Mouse (Mus musculus): Measurements from ENCODE around the gene Mrpl58. TPM values are rescaled to one million over a fixed set of nuclear protein-coding genes. Genes with fewer than 3 reads are reported as not detected.

Mrpl58 gene
- polyA plus RNA-seq, 1 experiment from 2014 or later, result 235 TPM

Small RNA genes lying within 50 kb of the gene (microRNA-seq; reads per million reads assigned to microRNA genes)
- not detected for gene Mir3968

Other genes starting within 250 kb of the Mrpl58 start
- 81.5 and 110 TPM in 2 replicates for gene Slc9a3r1, start 240.4 kb upstream of the Mrpl58 start, polyA plus RNA-seq (2014; fragmentation: Nextera tagmentation; extraction: Ambion mirVana)
- 6.3 and 10.3 TPM in 2 replicates for gene Tmem104, start 216.3 kb upstream of the Mrpl58 start, polyA plus RNA-seq (2014; fragmentation: Nextera tagmentation; extraction: Ambion mirVana)
- 18.2 and 18.4 TPM in 2 replicates for gene Nat9, start 215.9 kb upstream of the Mrpl58 start, polyA plus RNA-seq (2014; fragmentation: Nextera tagmentation; extraction: Ambion mirVana)
- not detected in 2 replicates for gene Grin2c, start 136.5 kb upstream of the Mrpl58 start, polyA plus RNA-seq (2014; fragmentation: Nextera tagmentation; extraction: Ambion mirVana)
- gene Fdxr, start 126.7 kb upstream of the Mrpl58 start, polyA plus RNA-seq (2014; fragmentation: Nextera tagmentation; extraction: Ambion mirVana), result 9.2 and 13.1 TPM in 2 replicates
- gene Fads6, start 106.1 kb upstream of the Mrpl58 start, polyA plus RNA-seq (2014; fragmentation: Nextera tagmentation; extraction: Ambion mirVana), result 0.32 and 0.39 TPM in 2 replicates
- 0.14 and 0.15 TPM in 2 replicates for gene Otop2, start 96.6 kb upstream of the Mrpl58 start, polyA plus RNA-seq (2014; fragmentation: Nextera tagmentation; extraction: Ambion mirVana)
- gene Ush1g, start 81.7 kb upstream of the Mrpl58 start, polyA plus RNA-seq (2014; fragmentation: Nextera tagmentation; extraction: Ambion mirVana), result not detected in 2 replicates
- gene Otop3, start 69.0 kb upstream of the Mrpl58 start, polyA plus RNA-seq (2014; fragmentation: Nextera tagmentation; extraction: Ambion mirVana), result not detected in 2 replicates
- 2.3 and 4.4 TPM in 2 replicates for gene Hid1, start 36.0 kb upstream of the Mrpl58 start, polyA plus RNA-seq (2014; fragmentation: Nextera tagmentation; extraction: Ambion mirVana)
- 11.5 and 13.0 TPM in 2 replicates for gene Cdr2l, start 21.8 kb upstream of the Mrpl58 start, polyA plus RNA-seq (2014; fragmentation: Nextera tagmentation; extraction: Ambion mirVana)
- 962 and 1,151 TPM in 2 replicates for gene Atp5h, start 16.2 kb downstream of the Mrpl58 start, polyA plus RNA-seq (2014; fragmentation: Nextera tagmentation; extraction: Ambion mirVana)
- 22.7 and 23.9 TPM in 2 replicates for gene Kctd2, start 16.4 kb downstream of the Mrpl58 start, polyA plus RNA-seq (2014; fragmentation: Nextera tagmentation; extraction: Ambion mirVana)
- gene Trim80, start 36.8 kb downstream of the Mrpl58 start, polyA plus RNA-seq (2014; fragmentation: Nextera tagmentation; extraction: Ambion mirVana), result 0.14 and 0.33 TPM in 2 replicates
- gene Slc16a5, start 58.7 kb downstream of the Mrpl58 start, polyA plus RNA-seq (2014; fragmentation: Nextera tagmentation; extraction: Ambion mirVana), result 9.0 and 10.7 TPM in 2 replicates
- 5.7 and 7.9 TPM in 2 replicates for gene Armc7, start 71.9 kb downstream of the Mrpl58 start, polyA plus RNA-seq (2014; fragmentation: Nextera tagmentation; extraction: Ambion mirVana)
- 75.6 and 76.3 TPM in 2 replicates for gene Nt5c, start 88.1 kb downstream of the Mrpl58 start, polyA plus RNA-seq (2014; fragmentation: Nextera tagmentation; extraction: Ambion mirVana)
- 487 and 524 TPM in 2 replicates for gene Jpt1, start 110.6 kb downstream of the Mrpl58 start, polyA plus RNA-seq (2014; fragmentation: Nextera tagmentation; extraction: Ambion mirVana)
- gene Sumo2, start 132.5 kb downstream of the Mrpl58 start, polyA plus RNA-seq (2014; fragmentation: Nextera tagmentation; extraction: Ambion mirVana), result 1,228 and 1,562 TPM in 2 replicates
- gene Nup85, start 160.7 kb downstream of the Mrpl58 start, polyA plus RNA-seq (2014; fragmentation: Nextera tagmentation; extraction: Ambion mirVana), result 159 and 197 TPM in 2 replicates
- gene Mrps7, start 200.2 kb downstream of the Mrpl58 start, polyA plus RNA-seq (2014; fragmentation: Nextera tagmentation; extraction: Ambion mirVana), result 99.7 and 100 TPM in 2 replicates
- 14.4 and 22.7 TPM in 2 replicates for gene Gga3, start 200.3 kb downstream of the Mrpl58 start, polyA plus RNA-seq (2014; fragmentation: Nextera tagmentation; extraction: Ambion mirVana)
- gene Mif4gd, start 209.2 kb downstream of the Mrpl58 start, polyA plus RNA-seq (2014; fragmentation: Nextera tagmentation; extraction: Ambion mirVana), result 33.3 and 33.6 TPM in 2 replicates
- gene Slc25a19, start 224.5 kb downstream of the Mrpl58 start, polyA plus RNA-seq (2014; fragmentation: Nextera tagmentation; extraction: Ambion mirVana), result 35.3 and 40.8 TPM in 2 replicates